Mouse (Mus musculus) forebrain, embryonic 10.5 days (tissue): ENCODE measurements around the gene Eif6. TPM values are rescaled to one million over a fixed set of nuclear protein-coding genes. Genes with fewer than 3 reads are reported as not detected.

ENCODE experiments used
- DNase-seq: peaks from one replicate; pipeline ENCODE4 v3.0.0-alpha.2; 2017; ENCODE audit warnings: low spot score; ENCODE audit errors: extremely low spot score
- H3K27ac ChIP-seq: fragments of 300-500 bp; sonication (generic); 2 replicates; pipeline ENCODE4 v1.5.1; 2016; ENCODE audit warnings: mild to moderate bottlenecking
- H3K27me3 ChIP-seq: fragments of 300-500 bp; sonication (generic); 2 replicates; pipeline ENCODE4 v1.6.1; 2016; ENCODE audit warnings: mild to moderate bottlenecking; ENCODE audit not compliant: poor library complexity, severe bottlenecking
- H3K36me3 ChIP-seq: fragments of 300-500 bp; sonication (generic); replicated peaks from 2 replicates; pipeline ENCODE4 v1.6.1; 2016; ENCODE audit warnings: mild to moderate bottlenecking, moderate library complexity
- H3K4me1 ChIP-seq: fragments of 300-500 bp; sonication (generic); 2 replicates; pipeline ENCODE4 v1.6.1; 2016
- H3K4me3 ChIP-seq: fragments of 300-500 bp; sonication (generic); 2 replicates; pipeline ENCODE4 v1.5.1; 2016; ENCODE audit warnings: mild to moderate bottlenecking, moderate library complexity
- H3K9me3 ChIP-seq: fragments of 300-500 bp; sonication (generic); 2 replicates; pipeline ENCODE4 v1.6.1; 2016; ENCODE audit warnings: mild to moderate bottlenecking, moderate library complexity
- WGBS: fragments of 180-500 bp; shearing (Covaris S2); methylation state at CpG from one replicate; pipeline ENCODE4 v1.1.7; 2016; 5-methylcytosine and 5-hydroxymethylcytosine counted together
- polyA plus RNA-seq: library from polyadenylated mRNA; unstranded; fragments of >200 nt; fragmentation: Nextera tagmentation; extraction: Ambion mirVana; gene quantifications from 2 replicates; pipeline ENCODE4 v1.2.1, GENCODE M21; 2016

The Eif6 gene
- 241 and 249 TPM in 2 replicates for polyA plus RNA-seq

DNA sequence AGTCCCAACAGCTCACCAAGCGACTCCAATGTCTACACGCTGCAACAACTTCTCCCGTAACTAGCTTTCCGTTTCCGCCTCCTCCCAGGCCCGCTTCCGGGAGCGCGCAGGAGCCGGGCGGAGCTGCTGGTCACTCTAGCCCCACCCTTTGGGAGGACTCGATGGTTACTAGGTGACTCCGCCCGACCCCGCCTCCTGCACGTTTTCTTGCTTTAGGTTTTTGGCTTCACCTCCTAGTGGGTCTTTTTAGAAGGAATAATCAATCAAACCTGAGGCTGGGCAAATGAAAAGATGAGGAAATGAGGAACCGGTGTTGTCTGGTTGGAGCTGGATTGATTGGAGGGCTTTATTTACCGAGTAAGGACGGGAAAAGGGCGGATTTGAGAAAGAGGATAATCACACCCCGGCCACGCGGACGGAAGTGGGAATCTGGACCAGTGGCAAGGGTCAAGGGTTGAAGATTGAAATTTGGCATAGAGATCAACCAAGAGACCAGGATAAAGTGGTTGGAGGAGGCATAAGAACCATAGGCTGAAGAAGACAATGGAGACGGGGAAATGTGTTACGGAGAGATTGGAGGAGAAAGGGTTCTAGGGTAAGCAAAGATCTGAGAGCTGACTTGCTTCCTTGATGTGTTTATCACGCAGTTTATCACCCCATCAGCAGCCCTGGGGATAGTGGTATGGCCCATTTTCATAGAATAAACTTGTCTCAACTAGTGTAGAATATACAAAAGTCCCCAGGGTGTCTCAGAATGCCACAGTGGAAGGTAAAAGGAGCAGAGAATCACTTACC lies at the start of gene Eif6:
Eif6 (minus strand) TSS at position 296 of the 795 bp plus-strand sequence.
- DNase-seq, result peak; percentile 93
- Histone ChIP-seq H3K4me3 (peak within 1 kb of the TSS; percentile 72), H3K27me3 (no peaks in the 10 kb centered on the region), H3K9me3 (no peaks in the 10 kb centered on the region), H3K4me1 (peaks cover 22% of the 10 kb centered on the region), H3K36me3 (peaks cover 30% of the 10 kb centered on the region), H3K27ac (peak within 1 kb of the TSS; percentile 83)
- 5% methylated on average over 27 of the region's 27 CpGs for WGBS

DNA sequence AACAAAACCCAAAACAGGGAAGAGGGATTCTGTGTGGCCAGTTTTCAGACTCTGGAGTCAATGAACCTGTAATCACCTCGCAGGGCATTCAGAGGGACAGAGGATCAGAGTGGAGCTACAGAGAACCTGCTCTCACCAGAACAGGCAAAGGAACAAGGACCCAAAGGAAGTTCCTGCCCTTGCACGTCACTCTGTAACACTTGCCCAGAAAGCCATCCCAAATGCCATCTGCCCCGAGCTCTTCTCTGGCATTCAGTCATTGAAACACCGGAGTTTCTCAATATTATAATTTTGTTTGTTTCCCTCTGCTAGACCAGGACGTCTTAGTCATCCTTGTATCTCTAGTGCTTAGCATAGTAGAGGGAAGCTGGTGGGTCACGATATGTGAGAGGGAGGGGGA lies 46.9 kb upstream of the Eif6 start:
- Histone ChIP-seq H3K27ac (no peak overlapping the region), H3K36me3 (peaks cover 62% of the 10 kb centered on the region)
- 93% methylated on average over 6 of the region's 6 CpGs for WGBS

DNA sequence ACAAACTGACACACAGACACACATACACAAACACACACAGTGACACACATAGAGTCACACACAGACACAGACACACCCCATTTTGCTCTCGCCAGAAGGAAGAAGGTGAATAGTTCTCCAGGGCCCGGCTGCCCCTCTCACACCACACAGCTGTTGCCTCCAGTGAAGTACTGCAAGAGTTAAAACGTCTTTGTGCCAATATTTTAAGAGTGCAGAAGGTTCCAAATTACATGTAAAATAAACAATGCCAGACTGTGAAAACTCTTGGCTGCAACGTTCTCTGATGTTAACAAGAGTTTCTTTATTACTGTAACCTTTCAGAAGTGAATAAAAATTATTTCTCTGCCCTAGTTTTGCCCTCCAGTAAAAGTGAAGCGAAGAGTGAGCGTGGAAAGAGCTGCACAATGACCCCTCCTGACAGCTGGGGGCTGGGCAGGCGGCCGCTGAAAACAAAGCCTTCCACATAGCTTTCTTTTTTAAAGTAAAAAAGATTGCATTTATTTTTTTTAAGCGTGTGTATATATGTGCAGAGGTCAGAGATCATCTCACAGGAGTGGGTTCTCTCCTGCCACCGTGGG lies 46.3 kb upstream of the Eif6 start:
- DNase-seq, result no peak
- Histone ChIP-seq H3K36me3 (peaks cover 66% of the 10 kb centered on the region), H3K4me1 (no peaks in the 10 kb centered on the region), H3K9me3 (no peaks in the 10 kb centered on the region), H3K27ac (no peak overlapping the region; the same call in 1 of the 2 replicates), H3K27me3 (no peaks in the 10 kb centered on the region), H3K4me3 (no peak overlapping the region)
- WGBS, result 88% methylated on average over 10 of the region's 10 CpGs

More for the DNA sequence above, 46.9 kb upstream of the Eif6 start:
- no peaks in the 10 kb centered on the region for H3K27me3 ChIP-seq
- no peaks in the 10 kb centered on the region for H3K9me3 ChIP-seq
- H3K4me3 ChIP-seq, result no peak overlapping the region
- DNase-seq, result no peak
- no peaks in the 10 kb centered on the region for H3K4me1 ChIP-seq

DNA sequence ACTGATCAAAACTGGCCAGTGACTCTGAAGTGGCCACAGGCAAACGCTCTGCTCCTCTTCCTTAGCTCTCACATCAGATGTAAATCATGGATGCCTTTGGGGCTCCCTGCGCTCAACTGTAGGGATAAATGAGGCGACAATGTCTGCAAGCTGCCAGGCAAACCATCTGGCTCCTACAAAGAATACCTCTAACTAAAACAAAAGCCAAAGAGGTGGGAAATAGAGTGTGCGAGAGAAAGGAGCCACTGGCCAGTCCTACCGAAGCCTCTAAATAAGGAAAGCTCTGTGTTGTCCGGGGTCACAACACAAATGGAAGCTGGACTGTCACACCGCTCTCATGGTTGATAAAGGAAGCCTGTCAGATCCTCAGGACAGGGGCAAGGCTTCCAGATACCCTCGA lies 45.8 kb upstream of the Eif6 start:
- Histone ChIP-seq H3K36me3 (peaks cover 69% of the 10 kb centered on the region), H3K4me1 (no peaks in the 10 kb centered on the region), H3K27ac (no peak overlapping the region; the same call in 1 of the 2 replicates), H3K27me3 (no peaks in the 10 kb centered on the region), H3K4me3 (no peak overlapping the region), H3K9me3 (no peaks in the 10 kb centered on the region)
- WGBS, result 91% methylated on average over 8 of the region's 8 CpGs
- DNase-seq, result no peak

DNA sequence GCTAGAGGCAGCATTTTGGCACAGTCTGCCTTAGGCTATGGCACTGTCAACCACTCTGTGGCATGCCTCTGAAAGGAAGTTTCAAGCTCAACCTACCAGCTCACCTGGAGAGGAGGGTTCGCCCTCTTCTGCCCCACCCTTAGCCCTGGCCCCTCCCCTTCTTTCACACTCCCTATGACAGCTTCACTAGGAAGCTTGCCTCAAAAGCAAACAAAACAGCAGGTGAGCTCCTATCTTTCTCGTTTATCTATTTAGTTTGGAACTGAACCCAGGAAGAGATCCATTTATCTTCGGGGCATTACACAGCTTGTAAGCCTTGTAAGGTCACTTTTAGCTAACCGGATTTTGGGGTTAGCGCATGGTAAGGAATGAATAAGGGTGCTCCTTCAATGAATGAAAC lies 43.0 kb upstream of the Eif6 start:
- Histone ChIP-seq H3K36me3 (peaks cover 50% of the 10 kb centered on the region), H3K4me3 (no peak overlapping the region), H3K27ac (no peak overlapping the region), H3K4me1 (no peaks in the 10 kb centered on the region), H3K9me3 (no peaks in the 10 kb centered on the region), H3K27me3 (no peaks in the 10 kb centered on the region)
- DNase-seq, result no peak
- WGBS, result 82% methylated on average over 5 of the region's 5 CpGs

DNA sequence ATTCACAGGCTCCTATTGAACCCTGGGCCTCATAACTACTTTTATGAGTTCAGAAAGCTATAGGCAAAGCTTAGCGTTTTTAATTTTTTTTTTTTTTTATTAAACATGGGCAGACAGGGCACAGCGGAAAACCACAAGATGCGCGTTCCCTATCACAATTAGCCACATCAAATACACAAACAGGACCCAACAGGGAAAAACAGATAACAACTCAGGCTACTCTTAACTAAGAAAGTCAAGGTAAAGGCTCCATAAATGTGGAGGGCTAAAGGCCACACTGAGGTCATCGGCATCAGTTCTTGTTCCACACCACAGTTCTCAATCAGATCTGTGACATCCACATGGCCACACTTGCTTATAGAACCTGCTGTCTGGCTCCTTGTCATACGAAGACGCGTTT lies 41.6 kb upstream of the Eif6 start:
- DNase-seq, result no peak
- 95% methylated on average over 8 of the region's 8 CpGs for WGBS
- Histone ChIP-seq H3K27me3 (no peaks in the 10 kb centered on the region), H3K27ac (no peak overlapping the region), H3K4me3 (no peak overlapping the region), H3K9me3 (no peaks in the 10 kb centered on the region), H3K4me1 (peaks cover 4% of the 10 kb centered on the region), H3K36me3 (peaks cover 37% of the 10 kb centered on the region)

DNA sequence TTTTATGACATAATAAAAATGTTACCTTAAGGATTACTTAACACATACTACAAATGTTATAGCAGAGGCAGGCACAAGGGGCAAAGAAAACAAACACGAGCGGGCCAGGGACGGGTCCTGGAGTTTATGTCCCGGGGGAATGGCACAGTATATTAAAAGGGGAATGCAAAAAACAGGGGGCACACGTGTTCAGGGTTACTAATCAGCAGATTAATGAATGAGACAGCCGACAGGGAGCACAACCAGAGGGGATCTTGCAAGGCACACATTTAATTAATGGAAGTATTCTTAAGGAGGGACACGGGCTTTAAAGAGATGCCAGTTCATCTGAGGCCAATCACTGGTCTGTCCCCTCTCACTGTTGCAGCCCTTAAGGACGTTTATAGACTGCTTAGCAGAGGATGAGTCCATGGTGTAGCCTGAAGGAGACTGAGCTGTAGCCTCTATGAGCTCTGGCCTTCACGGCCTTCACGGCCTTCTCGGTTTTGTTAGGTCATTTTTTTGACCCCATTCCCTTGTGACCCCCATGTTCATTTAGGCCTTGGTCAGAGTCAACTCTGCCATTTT lies 36.7 kb upstream of the Eif6 start:
- peaks cover 14% of the 10 kb centered on the region for H3K4me1 ChIP-seq
- no peaks in the 10 kb centered on the region for H3K9me3 ChIP-seq
- no peak overlapping the region; the same call in 1 of the 2 replicates for H3K4me3 ChIP-seq
- H3K36me3 ChIP-seq, result peaks cover 34% of the 10 kb centered on the region
- no peaks in the 10 kb centered on the region for H3K27me3 ChIP-seq
- WGBS, result 73% methylated on average over 11 of the region's 11 CpGs
- no peak overlapping the region for H3K27ac ChIP-seq
- DNase-seq, result no peak

DNA sequence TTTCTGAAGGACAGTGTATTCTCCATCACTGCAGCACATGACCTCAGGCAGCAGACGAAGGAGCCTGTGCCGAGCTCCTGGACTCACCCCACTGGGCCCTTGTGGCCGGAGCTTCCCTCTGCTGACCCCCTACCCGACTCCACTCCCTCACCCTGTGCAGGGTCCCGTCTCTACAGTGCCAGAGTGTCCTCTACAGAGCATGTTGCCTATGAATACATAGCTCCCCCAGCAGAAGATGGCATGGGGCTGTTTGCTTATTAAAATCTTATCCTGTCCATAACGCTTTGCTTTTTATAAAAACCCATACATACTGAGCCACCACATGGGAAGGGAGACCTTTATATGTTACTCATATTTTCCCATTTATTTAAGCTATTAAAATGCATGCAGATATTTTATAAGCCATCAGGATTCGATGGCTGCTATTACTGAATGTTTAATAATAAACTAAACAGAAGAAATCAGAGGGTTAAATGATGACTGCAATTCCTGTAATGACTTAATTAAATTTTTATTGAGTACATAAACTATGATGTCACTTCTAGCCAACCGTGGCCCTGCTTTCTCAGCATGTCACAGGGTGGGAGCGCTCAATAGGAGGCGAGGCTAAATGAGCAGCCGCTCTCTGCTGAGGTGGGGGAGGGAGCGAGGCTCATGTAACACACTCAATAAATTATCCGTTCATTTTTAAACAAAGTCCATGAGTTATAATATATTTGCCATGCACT lies 36.0 kb upstream of the Eif6 start:
- Histone ChIP-seq H3K4me1 (peaks cover 14% of the 10 kb centered on the region), H3K36me3 (peaks cover 32% of the 10 kb centered on the region), H3K27ac (no peak overlapping the region), H3K4me3 (no peak overlapping the region; the same call in 1 of the 2 replicates), H3K9me3 (no peaks in the 10 kb centered on the region), H3K27me3 (no peaks in the 10 kb centered on the region)
- WGBS, result 87% methylated on average over 13 of the region's 13 CpGs
- DNase-seq, result no peak

DNA sequence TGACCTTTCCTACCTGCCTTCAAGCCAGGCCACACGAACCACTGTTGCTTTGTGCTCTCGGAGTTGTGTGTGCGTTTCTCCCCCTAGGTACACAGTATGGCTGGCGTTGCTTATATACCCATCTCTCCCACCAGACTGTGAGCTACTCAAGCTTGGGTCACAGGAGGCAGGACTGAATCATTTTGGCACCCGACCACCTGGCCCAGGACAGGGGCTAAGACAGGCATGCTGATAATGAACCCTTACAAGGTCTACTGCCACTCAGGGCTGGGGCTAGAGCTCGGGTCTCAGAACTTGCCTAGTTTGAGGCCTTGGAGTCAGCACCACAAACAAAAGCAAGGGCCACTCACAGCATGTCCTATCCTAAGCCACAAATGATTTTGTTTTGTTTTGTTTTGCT lies 34.9 kb upstream of the Eif6 start:
- peaks cover 14% of the 10 kb centered on the region for H3K4me1 ChIP-seq
- H3K4me3 ChIP-seq, result no peak overlapping the region
- H3K9me3 ChIP-seq, result no peaks in the 10 kb centered on the region
- no peaks in the 10 kb centered on the region for H3K27me3 ChIP-seq
- peaks cover 33% of the 10 kb centered on the region for H3K36me3 ChIP-seq
- H3K27ac ChIP-seq, result no peak overlapping the region
- DNase-seq, result no peak
- WGBS, result 92% methylated on average over 6 of the region's 6 CpGs

DNA sequence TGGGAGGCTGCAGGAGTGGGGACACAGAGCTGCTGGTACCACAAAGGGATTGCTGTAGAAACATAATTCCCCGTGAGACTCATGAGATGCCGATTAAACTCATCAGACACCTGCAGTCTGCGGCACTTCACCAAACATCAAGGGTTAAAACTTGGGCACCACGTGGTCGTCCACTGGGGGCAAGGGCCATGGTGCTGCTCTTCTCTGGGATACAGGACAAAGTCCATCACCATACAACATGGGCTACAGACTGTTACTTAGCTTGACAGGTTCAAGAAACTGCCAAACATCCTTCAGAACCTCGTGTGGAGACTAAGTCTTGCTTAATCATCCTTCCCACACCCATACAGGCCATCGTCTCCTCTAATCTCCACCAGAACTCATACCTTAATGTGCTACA lies 33.4 kb upstream of the Eif6 start:
- H3K9me3 ChIP-seq, result no peaks in the 10 kb centered on the region
- no peak overlapping the region for H3K4me3 ChIP-seq
- peaks cover 14% of the 10 kb centered on the region for H3K4me1 ChIP-seq
- no peaks in the 10 kb centered on the region for H3K27me3 ChIP-seq
- WGBS, result 85% methylated on average over 7 of the region's 7 CpGs
- no peak overlapping the region for H3K27ac ChIP-seq
- H3K36me3 ChIP-seq, result peaks cover 47% of the 10 kb centered on the region
- DNase-seq, result no peak

DNA sequence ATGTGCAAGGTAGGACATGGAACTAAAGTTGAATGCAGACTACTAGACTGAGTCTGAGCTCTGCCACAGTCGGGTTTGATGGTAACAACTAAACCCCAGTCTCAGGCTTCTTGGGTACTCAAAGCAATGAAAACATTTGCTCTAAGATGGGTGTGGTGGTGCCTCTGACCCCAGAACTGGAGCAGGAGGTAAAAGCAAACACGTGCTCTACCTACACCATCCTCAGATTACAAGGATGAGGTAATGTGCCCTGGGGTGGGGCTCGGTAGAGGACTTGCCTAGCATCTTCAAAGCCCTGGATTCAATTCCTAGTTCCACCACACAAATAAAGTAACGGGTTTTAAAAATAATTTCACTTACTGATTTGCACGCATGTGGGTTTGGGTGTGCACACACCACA lies 25.8 kb upstream of the Eif6 start:
- Histone ChIP-seq H3K9me3 (no peaks in the 10 kb centered on the region), H3K4me1 (no peaks in the 10 kb centered on the region), H3K36me3 (peaks cover 90% of the 10 kb centered on the region), H3K27ac (no peak overlapping the region), H3K4me3 (no peak overlapping the region), H3K27me3 (no peaks in the 10 kb centered on the region)
- 89% methylated on average over 5 of the region's 5 CpGs for WGBS
- DNase-seq, result no peak

DNA sequence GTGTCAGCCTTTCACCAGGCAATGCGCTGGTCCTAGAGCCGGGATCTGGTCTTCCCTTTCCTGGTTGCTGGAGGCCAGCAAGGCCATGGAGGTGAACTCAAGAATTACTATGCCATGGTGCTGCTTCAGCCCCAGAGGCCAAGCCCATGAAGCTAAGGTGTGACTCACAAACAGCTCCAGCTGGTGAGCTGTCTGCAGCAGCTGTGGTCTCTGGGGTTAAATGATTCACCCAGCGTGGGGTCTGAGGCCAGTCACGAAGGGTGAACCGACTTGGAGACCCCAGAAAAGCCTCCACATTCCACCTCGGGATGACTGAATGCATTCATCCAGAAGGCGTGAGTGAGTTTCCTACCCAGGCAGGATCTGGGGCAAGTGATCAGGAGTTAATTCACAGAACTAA lies 23.4 kb upstream of the Eif6 start:
- no peaks in the 10 kb centered on the region for H3K9me3 ChIP-seq
- no peak for DNase-seq
- H3K27ac ChIP-seq, result no peak overlapping the region
- WGBS, result 82% methylated on average over 7 of the region's 7 CpGs
- H3K4me3 ChIP-seq, result no peak overlapping the region
- H3K36me3 ChIP-seq, result peaks cover 91% of the 10 kb centered on the region
- no peaks in the 10 kb centered on the region for H3K27me3 ChIP-seq
- no peaks in the 10 kb centered on the region for H3K4me1 ChIP-seq
